Mouse (Mus musculus) forebrain, embryonic 15.5 days (tissue): ENCODE results near the gene Txnrd3. TPM values are rescaled to one million over a fixed set of nuclear protein-coding genes. Genes with fewer than 3 reads are reported as not detected.

Experiments used
- ATAC-seq: fragments of 200-750 bp; cut with Nextera tagmentation; replicated peaks from 2 replicates; pipeline ENCODE4 v1.8.0; 2017; ENCODE audit warnings: mild to moderate bottlenecking, moderate TSS enrichment, moderate library complexity
- H3K27ac ChIP-seq: fragments of 300-500 bp; sonication (generic); replicated peaks from 2 replicates; pipeline ENCODE4 v1.5.1; 2015; ENCODE audit warnings: mild to moderate bottlenecking, inconsistent platforms
- H3K27me3 ChIP-seq: fragments of 300-500 bp; sonication (generic); 2 replicates; pipeline ENCODE4 v1.6.1; 2015; ENCODE audit warnings: inconsistent platforms
- H3K36me3 ChIP-seq: fragments of 300-500 bp; sonication (generic); 2 replicates; pipeline ENCODE4 v1.6.1; 2015; ENCODE audit warnings: mild to moderate bottlenecking, inconsistent platforms
- H3K4me1 ChIP-seq: fragments of 300-500 bp; sonication (generic); 2 replicates; pipeline ENCODE4 v1.6.1; 2015; ENCODE audit warnings: inconsistent platforms
- H3K4me2 ChIP-seq: fragments of 300-500 bp; sonication (generic); replicated peaks from 2 replicates; pipeline ENCODE4 v1.6.1; 2015; ENCODE audit warnings: mild to moderate bottlenecking, inconsistent platforms
- H3K4me3 ChIP-seq: fragments of 300-500 bp; sonication (generic); 2 replicates; pipeline ENCODE4 v1.5.1; 2015; ENCODE audit warnings: mild to moderate bottlenecking, inconsistent platforms
- H3K9ac ChIP-seq: fragments of 300-500 bp; sonication (generic); replicated peaks from 2 replicates; pipeline ENCODE4 v1.6.1; 2015; ENCODE audit warnings: mild to moderate bottlenecking, inconsistent platforms
- H3K9me3 ChIP-seq: fragments of 300-500 bp; sonication (generic); 2 replicates; pipeline ENCODE4 v1.6.1; 2016; ENCODE audit warnings: inconsistent platforms
- WGBS: fragments of 180-500 bp; shearing (Covaris S2); methylation state at CpG from one replicate; pipeline ENCODE4 v1.1.7; 2015; ENCODE audit warnings: mixed read lengths; 5-methylcytosine and 5-hydroxymethylcytosine counted together
- polyA plus RNA-seq: library from polyadenylated mRNA; unstranded; fragments of >200 nt; fragmentation: Nextera tagmentation; extraction: Ambion mirVana; gene quantifications from 2 replicates; pipeline ENCODE4 v1.2.1, GENCODE M21; 2015

Txnrd3 gene
- polyA plus RNA-seq, 1 experiment from 2014 or later: 12.1 TPM

DNA sequence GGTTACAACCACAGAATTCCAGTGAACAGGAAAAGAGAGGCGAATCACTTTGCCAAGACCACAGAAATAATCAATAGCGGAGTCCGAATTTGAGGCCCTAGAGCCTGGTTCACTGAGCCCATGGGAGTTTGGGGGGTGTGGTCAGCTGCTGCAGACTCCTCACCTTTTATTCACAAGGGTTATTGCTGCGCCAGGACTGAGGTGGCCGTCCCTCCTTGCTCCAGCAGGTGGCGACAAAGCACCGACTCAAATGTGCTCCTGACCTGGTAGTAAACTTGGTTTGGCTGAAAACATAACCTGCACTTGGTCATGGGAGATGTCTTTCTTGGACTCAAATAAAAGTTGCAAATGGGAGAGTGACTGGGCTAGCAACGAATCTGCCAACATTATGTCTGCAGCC is 36.4 kb downstream of the Txnrd3 start:
- WGBS: 10% methylated on average over 8 of the region's 8 CpGs
- peak; percentile 33; the same call in 1 of the 2 replicates for ATAC-seq
- H3K9ac ChIP-seq: no peak overlapping the region

GRCm38 (mm10) chr6:89684231-89684630 is 40.4 kb downstream of the Txnrd3 start:
- Histone ChIP-seq H3K9ac (no peak overlapping the region), H3K4me3 (no peak overlapping the region), H3K4me1 (no peaks in the 10 kb centered on the region), H3K4me2 (no peak overlapping the region), H3K9me3 (no peaks in the 10 kb centered on the region), H3K27me3 (no peaks in the 10 kb centered on the region), H3K27ac (no peak overlapping the region), H3K36me3 (no peaks in the 10 kb centered on the region)
- WGBS: 63% methylated on average over 1 of the region's 1 CpGs
- ATAC-seq: no peak

More for the DNA sequence above, 36.4 kb downstream of the Txnrd3 start:
- Histone ChIP-seq H3K36me3 (no peaks in the 10 kb centered on the region), H3K4me1 (no peaks in the 10 kb centered on the region), H3K4me3 (no peak overlapping the region), H3K27ac (no peak overlapping the region), H3K27me3 (no peaks in the 10 kb centered on the region), H3K4me2 (no peak overlapping the region), H3K9me3 (no peaks in the 10 kb centered on the region)

DNA sequence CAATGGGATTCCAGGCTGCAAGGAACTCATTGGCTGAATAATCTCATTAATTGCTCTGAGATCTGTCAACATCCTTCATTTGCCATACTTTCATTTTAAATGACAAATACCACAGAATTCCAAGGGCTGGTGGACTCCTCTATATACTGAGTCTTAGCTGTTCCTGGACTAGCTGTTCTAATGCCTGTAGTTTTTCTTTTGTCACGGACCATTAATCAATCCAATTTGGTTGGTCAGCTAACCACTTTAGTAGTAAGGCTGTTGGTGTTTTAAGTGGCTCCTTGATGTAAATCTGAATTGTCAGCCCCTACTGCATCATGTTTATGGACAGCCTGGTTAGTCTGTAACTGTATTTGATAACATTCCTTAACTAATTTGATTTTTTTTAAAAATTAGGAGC is 43.3 kb downstream of the Txnrd3 start:
- no peaks in the 10 kb centered on the region for H3K36me3 ChIP-seq
- no peaks in the 10 kb centered on the region for H3K4me1 ChIP-seq
- no peaks in the 10 kb centered on the region for H3K9me3 ChIP-seq
- H3K4me3 ChIP-seq: no peak overlapping the region
- no peaks in the 10 kb centered on the region for H3K27me3 ChIP-seq
- H3K27ac ChIP-seq: no peak overlapping the region
- no peak overlapping the region for H3K9ac ChIP-seq
- no peak for ATAC-seq
- WGBS: 84% methylated on average over 1 of the region's 1 CpGs
- no peak overlapping the region for H3K4me2 ChIP-seq

GRCm38 (mm10) chr6:89706624-89707023 is 62.8 kb downstream of the Txnrd3 start:
- Histone ChIP-seq H3K4me1 (no peaks in the 10 kb centered on the region), H3K36me3 (no peaks in the 10 kb centered on the region), H3K4me2 (no peak overlapping the region), H3K27me3 (no peaks in the 10 kb centered on the region), H3K4me3 (no peak overlapping the region), H3K27ac (no peak overlapping the region), H3K9ac (no peak overlapping the region), H3K9me3 (no peaks in the 10 kb centered on the region)
- ATAC-seq: no peak
- 72% methylated on average over 2 of the region's 2 CpGs for WGBS

- no peak for ATAC-seq
- WGBS: 86% methylated on average over 4 of the region's 4 CpGs
- Histone ChIP-seq H3K4me1 (no peaks in the 10 kb centered on the region), H3K9ac (no peak within 1 kb of the TSS), H3K36me3 (no peaks in the 10 kb centered on the region), H3K9me3 (no peaks in the 10 kb centered on the region), H3K27ac (no peak within 1 kb of the TSS), H3K4me3 (no peak within 1 kb of the TSS), H3K27me3 (no peaks in the 10 kb centered on the region), H3K4me2 (no peak within 1 kb of the TSS)
Observed at GRCm38 (mm10) chr6:89707240-89707639, 63.5 kb downstream of the Txnrd3 start, which contains the start of gene Vmn1r40. Gene Vmn1r40, plus strand, starts transcription at chr6:89707540.

DNA sequence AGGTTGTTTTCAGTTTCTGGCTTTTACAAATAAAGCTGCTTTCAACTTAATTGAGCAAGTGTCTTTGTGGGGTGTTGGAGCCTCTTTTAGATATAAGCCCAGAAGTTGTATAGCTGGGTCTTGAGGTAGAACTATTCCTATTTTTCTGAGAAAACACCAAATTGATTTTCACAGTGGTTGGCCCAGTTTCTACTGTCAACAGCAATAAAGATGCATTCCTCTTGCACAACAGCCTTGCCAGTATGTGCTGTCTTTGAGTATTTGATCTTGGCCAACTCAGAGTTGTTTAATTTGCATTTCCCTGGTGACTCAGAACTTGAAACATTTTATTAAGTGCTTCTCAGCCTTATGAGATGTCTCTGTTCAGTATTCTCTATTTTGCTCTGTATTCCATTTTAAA is 74.3 kb downstream of the Txnrd3 start:
- no peaks in the 10 kb centered on the region for H3K4me1 ChIP-seq
- H3K9me3 ChIP-seq: no peaks in the 10 kb centered on the region
- H3K27ac ChIP-seq: no peak overlapping the region
- no peak overlapping the region for H3K9ac ChIP-seq
- H3K4me2 ChIP-seq: no peak overlapping the region
- H3K27me3 ChIP-seq: no peaks in the 10 kb centered on the region
- H3K4me3 ChIP-seq: no peak overlapping the region
- ATAC-seq: no peak
- H3K36me3 ChIP-seq: no peaks in the 10 kb centered on the region

Other genes starting within 250 kb of the Txnrd3 start
- gene Chchd6, start 48.3 kb upstream of the Txnrd3 start, polyA plus RNA-seq: 145 and 146 TPM in 2 replicates
- not detected in 2 replicates for gene Vmn1r40, start 63.6 kb downstream of the Txnrd3 start, polyA plus RNA-seq
- gene Vmn1r41, start 96.8 kb downstream of the Txnrd3 start, polyA plus RNA-seq: not detected in 2 replicates
- not detected in 2 replicates for gene Vmn1r42, start 232.4 kb downstream of the Txnrd3 start, polyA plus RNA-seq
- gene Vmn1r43, start 232.4 kb downstream of the Txnrd3 start, polyA plus RNA-seq: not detected in 2 replicates
- gene Vmn1r44, start 239.7 kb downstream of the Txnrd3 start, polyA plus RNA-seq: not detected in 2 replicates